Mouse (Mus musculus): ENCODE measurements around the gene Rbm47. TPM values are rescaled to one million over a fixed set of nuclear protein-coding genes. Genes with fewer than 3 reads are reported as not detected.

Rbm47 gene
- polyA plus RNA-seq, 1 experiment from 2014 or later = 1.0 TPM

- DNase-seq = no peak
Measured at GRCm38 (mm10) chr5:66034375-66035195, 138.3 kb downstream of the Rbm47 start.

GRCm38 (mm10) chr5:66032826-66033225 lies 140.1 kb downstream of the Rbm47 start:
- Histone ChIP-seq H3K36me3 (ENCODE audit: control insufficient read depth, insufficient read depth, low read length) (no peaks in the 10 kb centered on the region), H3K9me3 (ENCODE audit: control insufficient read depth, low read length) (no peaks in the 10 kb centered on the region), H3K4me2 (ENCODE audit: low read length) (no peak overlapping the region), H3K9ac (replicated peaks; ENCODE audit: low read length) (no peak overlapping the region), H3K27ac (replicated peaks; ENCODE audit: low read depth, low read length) (no peak overlapping the region), H3K4me1 (ENCODE audit: control insufficient read depth, insufficient read depth, low read length) (no peaks in the 10 kb centered on the region), H3K27me3 (ENCODE audit: control insufficient read depth, insufficient read depth, low read length) (no peaks in the 10 kb centered on the region), H3K4me3 (replicated peaks; ENCODE audit: low read depth, low read length) (no peak overlapping the region)
- 92% methylated on average over 1 of the region's 1 CpGs for WGBS
- no peak for DNase-seq
- no peak for ATAC-seq (ENCODE audit: low FRiP score, low TSS enrichment)

More at GRCm38 (mm10) chr5:66034375-66035195, 138.3 kb downstream of the Rbm47 start:
- Histone ChIP-seq H3K4me1 (ENCODE audit: control insufficient read depth, insufficient read depth, low read length) (no peaks in the 10 kb centered on the region), H3K36me3 (ENCODE audit: control insufficient read depth, insufficient read depth, low read length) (no peaks in the 10 kb centered on the region), H3K9me3 (ENCODE audit: control insufficient read depth, low read length) (no peaks in the 10 kb centered on the region), H3K4me3 (replicated peaks; ENCODE audit: low read depth, low read length) (no peak overlapping the region), H3K27ac (replicated peaks; ENCODE audit: low read depth, low read length) (no peak overlapping the region), H3K4me2 (ENCODE audit: low read length) (no peak overlapping the region), H3K9ac (replicated peaks; ENCODE audit: low read length) (no peak overlapping the region), H3K27me3 (ENCODE audit: control insufficient read depth, insufficient read depth, low read length) (no peaks in the 10 kb centered on the region)
- no peak for ATAC-seq (ENCODE audit: low FRiP score, low TSS enrichment)
- 57% methylated on average over 14 of the region's 14 CpGs for WGBS

- H3K9ac ChIP-seq (replicated peaks; ENCODE audit: low read length) = no peak overlapping the region
- DNase-seq (no peak), ATAC-seq (ENCODE audit: low FRiP score, low TSS enrichment) (no peak)
- H3K36me3 ChIP-seq (ENCODE audit: control insufficient read depth, insufficient read depth, low read length) = no peaks in the 10 kb centered on the region
- no peak overlapping the region for H3K4me2 ChIP-seq (ENCODE audit: low read length)
- H3K4me1 ChIP-seq (ENCODE audit: control insufficient read depth, insufficient read depth, low read length) = no peaks in the 10 kb centered on the region
- WGBS = 87% methylated on average over 5 of the region's 5 CpGs
- H3K27ac ChIP-seq (replicated peaks; ENCODE audit: low read depth, low read length) = no peak overlapping the region
- H3K9me3 ChIP-seq (ENCODE audit: control insufficient read depth, low read length) = no peaks in the 10 kb centered on the region
- no peak overlapping the region for H3K4me3 ChIP-seq (replicated peaks; ENCODE audit: low read depth, low read length)
- H3K27me3 ChIP-seq (ENCODE audit: control insufficient read depth, insufficient read depth, low read length) = no peaks in the 10 kb centered on the region
Measured at GRCm38 (mm10) chr5:66031699-66032098, 141.2 kb downstream of the Rbm47 start.

GRCm38 (mm10) chr5:66028232-66028631 lies 144.7 kb downstream of the Rbm47 start:
- no peaks in the 10 kb centered on the region for H3K36me3 ChIP-seq (ENCODE audit: control insufficient read depth, insufficient read depth, low read length)
- H3K27ac ChIP-seq (replicated peaks; ENCODE audit: low read depth, low read length) = no peak overlapping the region
- H3K9ac ChIP-seq (replicated peaks; ENCODE audit: low read length) = no peak overlapping the region
- WGBS = 97% methylated on average over 5 of the region's 5 CpGs
- peaks cover 10% of the 10 kb centered on the region; the same call in 1 of the 2 replicates for H3K9me3 ChIP-seq (ENCODE audit: control insufficient read depth, low read length)
- ATAC-seq (ENCODE audit: low FRiP score, low TSS enrichment) = no peak
- H3K4me3 ChIP-seq (replicated peaks; ENCODE audit: low read depth, low read length) = no peak overlapping the region
- no peaks in the 10 kb centered on the region for H3K27me3 ChIP-seq (ENCODE audit: control insufficient read depth, insufficient read depth, low read length)
- no peak for DNase-seq
- no peaks in the 10 kb centered on the region for H3K4me1 ChIP-seq (ENCODE audit: control insufficient read depth, insufficient read depth, low read length)
- H3K4me2 ChIP-seq (ENCODE audit: low read length) = no peak overlapping the region

- Histone ChIP-seq H3K4me3 (replicated peaks; ENCODE audit: low read depth, low read length) (no peak overlapping the region), H3K27me3 (ENCODE audit: control insufficient read depth, insufficient read depth, low read length) (no peaks in the 10 kb centered on the region), H3K9me3 (ENCODE audit: control insufficient read depth, low read length) (peaks cover 10% of the 10 kb centered on the region; the same call in 1 of the 2 replicates), H3K36me3 (ENCODE audit: control insufficient read depth, insufficient read depth, low read length) (no peaks in the 10 kb centered on the region), H3K27ac (replicated peaks; ENCODE audit: low read depth, low read length) (no peak overlapping the region), H3K9ac (replicated peaks; ENCODE audit: low read length) (no peak overlapping the region), H3K4me1 (ENCODE audit: control insufficient read depth, insufficient read depth, low read length) (no peaks in the 10 kb centered on the region), H3K4me2 (ENCODE audit: low read length) (no peak overlapping the region)
- 96% methylated on average over 8 of the region's 8 CpGs for whole genome bisulfite sequencing
- no peak for ATAC-seq (ENCODE audit: low FRiP score, low TSS enrichment)
- DNase-seq = no peak
Measured at GRCm38 (mm10) chr5:66027206-66027605, 145.7 kb downstream of the Rbm47 start.

GRCm38 (mm10) chr5:66026796-66027195 lies 146.1 kb downstream of the Rbm47 start:
- H3K9ac ChIP-seq (replicated peaks; ENCODE audit: low read length) = no peak overlapping the region
- H3K4me2 ChIP-seq (ENCODE audit: low read length) = no peak overlapping the region
- H3K4me1 ChIP-seq (ENCODE audit: control insufficient read depth, insufficient read depth, low read length) = no peaks in the 10 kb centered on the region
- peaks cover 10% of the 10 kb centered on the region; the same call in 1 of the 2 replicates for H3K9me3 ChIP-seq (ENCODE audit: control insufficient read depth, low read length)
- DNase-seq (no peak), ATAC-seq (ENCODE audit: low FRiP score, low TSS enrichment) (no peak)
- H3K27me3 ChIP-seq (ENCODE audit: control insufficient read depth, insufficient read depth, low read length) = no peaks in the 10 kb centered on the region
- H3K27ac ChIP-seq (replicated peaks; ENCODE audit: low read depth, low read length) = no peak overlapping the region
- no peak overlapping the region for H3K4me3 ChIP-seq (replicated peaks; ENCODE audit: low read depth, low read length)
- H3K36me3 ChIP-seq (ENCODE audit: control insufficient read depth, insufficient read depth, low read length) = no peaks in the 10 kb centered on the region
- 97% methylated on average over 31 of the region's 31 CpGs for WGBS

- Histone ChIP-seq H3K27me3 (ENCODE audit: control insufficient read depth, insufficient read depth, low read length) (no peaks in the 10 kb centered on the region), H3K9me3 (ENCODE audit: control insufficient read depth, low read length) (no peaks in the 10 kb centered on the region), H3K27ac (replicated peaks; ENCODE audit: low read depth, low read length) (no peak overlapping the region), H3K9ac (replicated peaks; ENCODE audit: low read length) (no peak overlapping the region), H3K4me3 (replicated peaks; ENCODE audit: low read depth, low read length) (no peak overlapping the region), H3K36me3 (ENCODE audit: control insufficient read depth, insufficient read depth, low read length) (no peaks in the 10 kb centered on the region), H3K4me2 (ENCODE audit: low read length) (no peak overlapping the region), H3K4me1 (ENCODE audit: control insufficient read depth, insufficient read depth, low read length) (no peaks in the 10 kb centered on the region)
- WGBS = 96% methylated on average over 2 of the region's 2 CpGs
- ATAC-seq (ENCODE audit: low FRiP score, low TSS enrichment) (no peak), DNase-seq (no peak)
Measured at GRCm38 (mm10) chr5:66015449-66015961, 157.4 kb downstream of the Rbm47 start.

- no peak overlapping the region for H3K4me3 ChIP-seq (replicated peaks; ENCODE audit: low read depth, low read length)
- no peaks in the 10 kb centered on the region for H3K36me3 ChIP-seq (ENCODE audit: control insufficient read depth, insufficient read depth, low read length)
- H3K4me1 ChIP-seq (ENCODE audit: control insufficient read depth, insufficient read depth, low read length) = no peaks in the 10 kb centered on the region
- ATAC-seq (ENCODE audit: low FRiP score, low TSS enrichment) (no peak), DNase-seq (no peak)
- no peak overlapping the region for H3K4me2 ChIP-seq (ENCODE audit: low read length)
- H3K9ac ChIP-seq (replicated peaks; ENCODE audit: low read length) = no peak overlapping the region
- 88% methylated on average over 2 of the region's 2 CpGs for WGBS
- H3K27me3 ChIP-seq (ENCODE audit: control insufficient read depth, insufficient read depth, low read length) = no peaks in the 10 kb centered on the region
- no peaks in the 10 kb centered on the region for H3K9me3 ChIP-seq (ENCODE audit: control insufficient read depth, low read length)
- H3K27ac ChIP-seq (replicated peaks; ENCODE audit: low read depth, low read length) = no peak overlapping the region
Measured at GRCm38 (mm10) chr5:66014437-66014836, 158.5 kb downstream of the Rbm47 start.

GRCm38 (mm10) chr5:66013999-66014398 lies 158.9 kb downstream of the Rbm47 start:
- no peak overlapping the region for H3K27ac ChIP-seq (replicated peaks; ENCODE audit: low read depth, low read length)
- H3K27me3 ChIP-seq (ENCODE audit: control insufficient read depth, insufficient read depth, low read length) = no peaks in the 10 kb centered on the region
- H3K4me3 ChIP-seq (replicated peaks; ENCODE audit: low read depth, low read length) = no peak overlapping the region
- WGBS = 84% methylated on average over 3 of the region's 3 CpGs
- H3K9me3 ChIP-seq (ENCODE audit: control insufficient read depth, low read length) = no peaks in the 10 kb centered on the region
- H3K36me3 ChIP-seq (ENCODE audit: control insufficient read depth, insufficient read depth, low read length) = no peaks in the 10 kb centered on the region
- no peak overlapping the region for H3K9ac ChIP-seq (replicated peaks; ENCODE audit: low read length)
- no peak overlapping the region for H3K4me2 ChIP-seq (ENCODE audit: low read length)
- no peaks in the 10 kb centered on the region for H3K4me1 ChIP-seq (ENCODE audit: control insufficient read depth, insufficient read depth, low read length)
- DNase-seq (no peak), ATAC-seq (ENCODE audit: low FRiP score, low TSS enrichment) (no peak)

Data from midbrain, embryonic 14.5 days (tissue).